Mouse (Mus musculus) hindbrain, embryonic 11.5 days (tissue): ENCODE results near the gene Armc3. TPM values are rescaled to one million over a fixed set of nuclear protein-coding genes. Genes with fewer than 3 reads are reported as not detected.

Experiments used
- ATAC-seq: fragments of 200-750 bp; cut with Nextera tagmentation; 2 replicates; pipeline ENCODE4 v1.8.0; 2017; ENCODE audit warnings: mild to moderate bottlenecking, moderate TSS enrichment, moderate library complexity; ENCODE audit not compliant: low FRiP score
- DNase-seq: peaks from one replicate; pipeline ENCODE4 v3.0.0-alpha.2; 2015; ENCODE audit warnings: low spot score
- H3K27ac ChIP-seq: fragments of 300-500 bp; sonication (generic); 2 replicates; pipeline ENCODE4 v1.5.1; 2014; ENCODE audit warnings: mild to moderate bottlenecking, low read depth, low read length
- H3K27me3 ChIP-seq: fragments of 300-500 bp; sonication (generic); 2 replicates; pipeline ENCODE4 v1.6.1; 2014; ENCODE audit warnings: mild to moderate bottlenecking, low read length, moderate library complexity, mixed read lengths; ENCODE audit not compliant: control insufficient read depth, insufficient read depth
- H3K36me3 ChIP-seq: fragments of 300-500 bp; sonication (generic); 2 replicates; pipeline ENCODE4 v1.6.1; 2014; ENCODE audit warnings: mild to moderate bottlenecking, low read length, moderate library complexity, mixed read lengths; ENCODE audit not compliant: control insufficient read depth, insufficient read depth
- H3K4me1 ChIP-seq: fragments of 300-500 bp; sonication (generic); replicated peaks from 2 replicates; pipeline ENCODE4 v1.6.1; 2014; ENCODE audit warnings: low read length, mixed read lengths; ENCODE audit not compliant: control insufficient read depth, insufficient read depth
- H3K4me2 ChIP-seq: fragments of 300-500 bp; sonication (generic); replicated peaks from 2 replicates; pipeline ENCODE4 v1.6.1; 2014; ENCODE audit warnings: mild to moderate bottlenecking, low read depth, low read length
- H3K4me3 ChIP-seq: fragments of 300-500 bp; sonication (generic); 2 replicates; pipeline ENCODE4 v1.5.1; 2014; ENCODE audit warnings: low read depth, low read length
- H3K9ac ChIP-seq: fragments of 300-500 bp; sonication (generic); 2 replicates; pipeline ENCODE4 v1.6.1; 2014; ENCODE audit warnings: low read depth, low read length
- H3K9me3 ChIP-seq: fragments of 300-500 bp; sonication (generic); 2 replicates; pipeline ENCODE4 v1.6.1; 2016; ENCODE audit warnings: low read length; ENCODE audit not compliant: control insufficient read depth
- WGBS: fragments of 180-500 bp; shearing (Covaris S2); extraction: QIAGEN DNeasy Blood & Tissue Kit; methylation state at CpG from one replicate; pipeline ENCODE4 v1.1.7; 2014; 5-methylcytosine and 5-hydroxymethylcytosine counted together
- polyA plus RNA-seq: library from polyadenylated mRNA; unstranded; fragments of >200 nt; fragmentation: Nextera tagmentation; extraction: Ambion mirVana; gene quantifications from 2 replicates; pipeline ENCODE4 v1.2.1, GENCODE M21; 2014

The Armc3 gene
- polyA plus RNA-seq, 1 experiment from 2014 or later: 1.4 TPM

DNA sequence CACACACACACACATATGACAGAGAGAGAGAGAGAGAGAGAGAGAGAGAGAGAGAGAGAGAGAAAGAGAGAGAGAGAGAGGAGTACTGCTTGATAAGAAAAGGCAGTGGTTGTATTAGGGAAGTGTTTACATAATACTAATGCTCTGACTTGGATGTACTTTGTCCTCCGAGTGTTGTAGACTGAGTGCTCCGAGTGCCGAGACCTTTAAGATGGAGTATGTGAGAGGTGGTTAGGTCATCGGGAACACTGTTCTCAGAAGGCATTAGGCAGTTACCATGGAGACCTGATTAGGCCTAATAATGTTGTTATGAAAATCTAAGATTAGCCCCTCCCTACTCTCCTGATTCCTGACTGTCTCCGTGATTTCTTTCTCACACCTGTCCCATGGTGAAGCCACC is 151.1 kb downstream of the Armc3 start:
- no peak overlapping the region for H3K4me3 ChIP-seq
- DNase-seq (no peak), ATAC-seq (no peak)
- H3K9me3 ChIP-seq: no peaks in the 10 kb centered on the region
- WGBS: 89% methylated on average over 5 of the region's 5 CpGs
- no peaks in the 10 kb centered on the region for H3K27me3 ChIP-seq
- no peak overlapping the region for H3K27ac ChIP-seq
- no peaks in the 10 kb centered on the region for H3K4me1 ChIP-seq
- no peak overlapping the region for H3K9ac ChIP-seq
- H3K4me2 ChIP-seq: no peak overlapping the region
- H3K36me3 ChIP-seq: no peaks in the 10 kb centered on the region

- no peak for DNase-seq
- H3K4me2 ChIP-seq: no peak overlapping the region
- WGBS: 97% methylated on average over 1 of the region's 1 CpGs
- H3K4me1 ChIP-seq: no peaks in the 10 kb centered on the region
- no peaks in the 10 kb centered on the region for H3K36me3 ChIP-seq
- no peak overlapping the region for H3K27ac ChIP-seq
- ATAC-seq: no peak
- H3K4me3 ChIP-seq: no peak overlapping the region
- H3K27me3 ChIP-seq: no peaks in the 10 kb centered on the region
- no peaks in the 10 kb centered on the region for H3K9me3 ChIP-seq
- H3K9ac ChIP-seq: no peak overlapping the region
These were observed 152.6 kb downstream of the Armc3 start for GRCm38 (mm10) chr2:19351615-19352253.

DNA sequence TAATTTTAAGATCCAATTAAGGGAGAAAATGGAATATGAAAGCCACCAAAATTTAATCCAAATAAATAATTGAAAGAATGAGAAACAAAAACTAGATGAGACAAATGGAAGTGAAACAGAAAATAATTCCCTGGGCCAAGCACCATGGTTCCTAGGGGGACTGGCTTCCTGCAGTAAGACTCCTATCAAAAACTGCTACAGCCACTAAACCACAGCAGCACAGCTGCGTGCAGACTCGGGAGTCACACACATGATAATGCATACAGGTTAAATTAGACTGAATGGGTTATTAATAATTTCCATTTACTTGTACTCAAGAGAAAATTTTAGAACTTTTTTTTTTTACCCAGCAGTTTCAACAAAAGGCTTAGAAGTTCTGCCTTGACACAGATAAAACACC is 154.1 kb downstream of the Armc3 start:
- Histone ChIP-seq H3K9me3 (no peaks in the 10 kb centered on the region), H3K36me3 (no peaks in the 10 kb centered on the region), H3K4me2 (no peak overlapping the region), H3K4me3 (no peak overlapping the region), H3K9ac (no peak overlapping the region), H3K4me1 (no peaks in the 10 kb centered on the region), H3K27me3 (no peaks in the 10 kb centered on the region), H3K27ac (no peak overlapping the region)
- WGBS: 94% methylated on average over 2 of the region's 2 CpGs
- ATAC-seq: no peak
- no peak for DNase-seq

Other genes with a start within 250 kb of the Armc3 start
- gene Pip4k2a, start 201.2 kb upstream of the Armc3 start, polyA plus RNA-seq: 10.8 and 11.4 TPM in 2 replicates
- 0.43 and 0.49 TPM in 2 replicates for gene 4930426L09Rik, start 201.0 kb upstream of the Armc3 start, polyA plus RNA-seq
- 13.6 and 14.8 TPM in 2 replicates for gene Msrb2, start 172.1 kb downstream of the Armc3 start, polyA plus RNA-seq
- 15.5 and 18.0 TPM in 2 replicates for gene Ptf1a, start 246.4 kb downstream of the Armc3 start, polyA plus RNA-seq